Mouse (Mus musculus) stomach, embryonic 16.5 days (tissue): Measurements from ENCODE around the gene Tas2r137. TPM values are rescaled to one million over a fixed set of nuclear protein-coding genes. Genes with fewer than 3 reads are reported as not detected.

Source experiments
- ATAC-seq: fragments of 200-750 bp; cut with Nextera tagmentation; 2 replicates; pipeline ENCODE4 v1.8.0; 2017; ENCODE audit warnings: moderate number of reproducible peaks, moderate TSS enrichment; ENCODE audit not compliant: insufficient read depth, low FRiP score
- H3K27ac ChIP-seq: fragments of 300-500 bp; sonication (generic); 2 replicates; pipeline ENCODE4 v1.5.1; 2014; ENCODE audit warnings: low read length
- H3K27me3 ChIP-seq: fragments of 300-500 bp; sonication (generic); 2 replicates; pipeline ENCODE4 v1.6.1; 2014; ENCODE audit warnings: low read length, control low read depth, mixed read lengths; ENCODE audit not compliant: control insufficient read depth, insufficient read depth
- H3K36me3 ChIP-seq: fragments of 300-500 bp; sonication (generic); 2 replicates; pipeline ENCODE4 v1.6.1; 2014; ENCODE audit warnings: low read length; ENCODE audit not compliant: control insufficient read depth, insufficient read depth
- H3K4me1 ChIP-seq: fragments of 300-500 bp; sonication (generic); 2 replicates; pipeline ENCODE4 v1.6.1; 2014; ENCODE audit warnings: low read length, control low read depth, mixed read lengths; ENCODE audit not compliant: control insufficient read depth, insufficient read depth
- H3K4me2 ChIP-seq: fragments of 300-500 bp; sonication (generic); 2 replicates; pipeline ENCODE4 v1.6.1; 2014; ENCODE audit warnings: low read depth, low read length, mixed read lengths
- H3K4me3 ChIP-seq: fragments of 300-500 bp; sonication (generic); replicated peaks from 2 replicates; pipeline ENCODE4 v1.5.1; 2014; ENCODE audit warnings: mild to moderate bottlenecking, low read length
- H3K9ac ChIP-seq: fragments of 300-500 bp; sonication (generic); 2 replicates; pipeline ENCODE4 v1.6.1; 2014; ENCODE audit warnings: low read length
- H3K9me3 ChIP-seq: fragments of 300-500 bp; sonication (generic); replicated peaks from 2 replicates; pipeline ENCODE4 v1.6.1; 2016; ENCODE audit warnings: low read length, control low read depth; ENCODE audit not compliant: control insufficient read depth
- WGBS: fragments of 180-500 bp; shearing (Covaris S2); extraction: QIAGEN DNeasy Blood & Tissue Kit; methylation state at CpG from one replicate; pipeline ENCODE4 v1.1.7; 2014; 5-methylcytosine and 5-hydroxymethylcytosine counted together
- polyA plus RNA-seq: library from polyadenylated mRNA; unstranded; fragments of >200 nt; fragmentation: Nextera tagmentation; extraction: Ambion mirVana; gene quantifications from 2 replicates; pipeline ENCODE4 v1.2.1, GENCODE M21; 2015

Tas2r137 gene
- polyA plus RNA-seq, 1 experiment from 2014 or later: not detected

GRCm38 (mm10) chr6:40476132-40476531, 14.9 kb upstream of the Tas2r137 start:
- Histone ChIP-seq H3K9me3 (no peaks in the 10 kb centered on the region), H3K4me3 (no peak overlapping the region), H3K4me2 (no peak overlapping the region), H3K4me1 (peaks cover 4% of the 10 kb centered on the region), H3K27ac (no peak overlapping the region), H3K36me3 (peaks cover 29% of the 10 kb centered on the region), H3K27me3 (no peaks in the 10 kb centered on the region), H3K9ac (no peak overlapping the region)
- ATAC-seq: no peak
- WGBS: 88% methylated on average over 4 of the region's 4 CpGs

GRCm38 (mm10) chr6:40479705-40480104, 11.3 kb upstream of the Tas2r137 start:
- no peaks in the 10 kb centered on the region for H3K4me1 ChIP-seq
- no peaks in the 10 kb centered on the region for H3K9me3 ChIP-seq
- no peaks in the 10 kb centered on the region for H3K27me3 ChIP-seq
- WGBS: 53% methylated on average over 1 of the region's 1 CpGs
- no peak overlapping the region for H3K4me2 ChIP-seq
- H3K9ac ChIP-seq: no peak overlapping the region
- H3K4me3 ChIP-seq: no peak overlapping the region
- peaks cover 33% of the 10 kb centered on the region for H3K36me3 ChIP-seq
- no peak overlapping the region for H3K27ac ChIP-seq
- ATAC-seq: no peak

GRCm38 (mm10) chr6:40482318-40482717, 8.7 kb upstream of the Tas2r137 start:
- no peak for ATAC-seq
- peaks cover 20% of the 10 kb centered on the region for H3K36me3 ChIP-seq
- no peaks in the 10 kb centered on the region for H3K27me3 ChIP-seq
- no peak overlapping the region for H3K27ac ChIP-seq
- H3K9me3 ChIP-seq: no peaks in the 10 kb centered on the region
- H3K4me1 ChIP-seq: no peaks in the 10 kb centered on the region
- WGBS: 92% methylated on average over 5 of the region's 5 CpGs
- no peak overlapping the region for H3K9ac ChIP-seq
- H3K4me3 ChIP-seq: no peak overlapping the region
- H3K4me2 ChIP-seq: no peak overlapping the region

- H3K27me3 ChIP-seq: no peaks in the 10 kb centered on the region
- no peaks in the 10 kb centered on the region for H3K36me3 ChIP-seq
- H3K9me3 ChIP-seq: no peaks in the 10 kb centered on the region
- no peak within 1 kb of the TSS for H3K27ac ChIP-seq
- H3K4me1 ChIP-seq: no peaks in the 10 kb centered on the region
- no peak for ATAC-seq
- H3K4me3 ChIP-seq: no peak within 1 kb of the TSS
- H3K9ac ChIP-seq: no peak within 1 kb of the TSS
- WGBS: 86% methylated on average over 3 of the region's 3 CpGs
- H3K4me2 ChIP-seq: no peak within 1 kb of the TSS
Measured at GRCm38 (mm10) chr6:40493229-40493628, 2.2 kb downstream of the Tas2r137 start, which contains the start of gene Tas2r108. Gene Tas2r108, plus strand, starts transcription at chr6:40493529.

- H3K4me2 ChIP-seq: no peak within 1 kb of the TSS
- 63% methylated on average over 1 of the region's 1 CpGs for WGBS
- no peak for ATAC-seq
Measured at GRCm38 (mm10) chr6:40519408-40519807, 28.4 kb downstream of the Tas2r137 start, which contains the start of gene Prss37. Gene Prss37, minus strand, starts transcription at chr6:40519508.

More at GRCm38 (mm10) chr6:40519408-40519807, 28.4 kb downstream of the Tas2r137 start, which contains the start of gene Prss37:
- Histone ChIP-seq H3K9ac (no peak within 1 kb of the TSS), H3K27me3 (no peaks in the 10 kb centered on the region), H3K9me3 (no peaks in the 10 kb centered on the region), H3K36me3 (no peaks in the 10 kb centered on the region), H3K27ac (no peak within 1 kb of the TSS), H3K4me1 (no peaks in the 10 kb centered on the region), H3K4me3 (no peak within 1 kb of the TSS)

Other genes with a start within 250 kb of the Tas2r137 start
- gene Agk, start 166.1 kb upstream of the Tas2r137 start, polyA plus RNA-seq: 34.9 and 40.0 TPM in 2 replicates
- 16.6 and 19.8 TPM in 2 replicates for gene E330009J07Rik, start 55.1 kb upstream of the Tas2r137 start, polyA plus RNA-seq
- gene Wee2, start 52.1 kb upstream of the Tas2r137 start, polyA plus RNA-seq: not detected in 2 replicates
- 135 and 143 TPM in 2 replicates for gene Ssbp1, start 19.9 kb upstream of the Tas2r137 start, polyA plus RNA-seq
- gene Tas2r108, start 2.3 kb downstream of the Tas2r137 start, polyA plus RNA-seq: not detected in 2 replicates
- not detected in 2 replicates for gene Prss37, start 28.3 kb downstream of the Tas2r137 start, polyA plus RNA-seq
- gene Olfr461, start 63.8 kb downstream of the Tas2r137 start, polyA plus RNA-seq: 0.09 TPM in 1 of 2 replicates, not detected in the other
- gene Olfr460, start 78.3 kb downstream of the Tas2r137 start, polyA plus RNA-seq: not detected in 2 replicates
- 1.8 and 2.8 TPM in 2 replicates for gene Clec5a, start 94.6 kb downstream of the Tas2r137 start, polyA plus RNA-seq
- gene Tas2r138, start 122.1 kb downstream of the Tas2r137 start, polyA plus RNA-seq: not detected in 2 replicates
- 3.0 and 3.9 TPM in 2 replicates for gene Mgam, start 137.6 kb downstream of the Tas2r137 start, polyA plus RNA-seq